Comparison of ENCODE assay signal across 10 mouse cellular contexts in genomic region chr13:116707621-116708455, GRCm38 (mm10).
A peak's percentile ranks its signal among the peaks of the same experiment; 100 is the strongest.
DNase-seq lines count a peak whose midpoint lies in the region; ATAC-seq and TF ChIP-seq lines count a peak whose summit lies in the region.
"Had no signal": no experiment of that assay in that cellular context is flagged by ENCODE, and none has a peak within 500 bp of the region (broad histone marks: within the 10 kb centered on the region; RNA-seq: fewer than 3 reads in every experiment).

No protein-coding gene starts in this region.

- no peaks in the 10 kb centered on the region for H3K9me3 ChIP-seq in heart, postnatal 0 days (replicated peaks; ENCODE audit: control insufficient read depth, low read length)
- H3K9me3 ChIP-seq in embryonic facial prominence, embryonic 14.5 days (ENCODE audit: control insufficient read depth, low read length): no peaks in the 10 kb centered on the region
- H3K9me3 ChIP-seq in midbrain, embryonic 13.5 days: no peaks in the 10 kb centered on the region
- H3K9me3 ChIP-seq: liver, embryonic 15.5 days had no signal

- no peak for ATAC-seq in heart, postnatal 0 days (ENCODE audit: insufficient read depth, low read depth)
- ATAC-seq in embryonic facial prominence, embryonic 14.5 days (ENCODE audit: low read depth): no peak
- ATAC-seq in midbrain, embryonic 13.5 days: no peak

- peaks cover 95% of the 10 kb centered on the region for H3K27me3 ChIP-seq in heart, postnatal 0 days (ENCODE audit: control insufficient read depth, insufficient read depth, low read length)
- peaks cover 95% of the 10 kb centered on the region for H3K27me3 ChIP-seq in embryonic facial prominence, embryonic 14.5 days (replicated peaks; ENCODE audit: control insufficient read depth, insufficient read depth, low read length)
- H3K27me3 ChIP-seq in midbrain, embryonic 13.5 days: peaks cover 87% of the 10 kb centered on the region

- no peaks in the 10 kb centered on the region for H3K4me1 ChIP-seq in heart, postnatal 0 days (ENCODE audit: control insufficient read depth, insufficient read depth)
- 0 out of 2 replicates have a peak, but pooled peaks cover 3% of the 10 kb centered on the region for H3K4me1 ChIP-seq in embryonic facial prominence, embryonic 14.5 days (ENCODE audit: control insufficient read depth, insufficient read depth, low read length)
- peaks cover 42% of the 10 kb centered on the region for H3K4me1 ChIP-seq in midbrain, embryonic 13.5 days (replicated peaks)
- H3K4me1 ChIP-seq: liver, embryonic 15.5 days had no signal

- peak overlapping the region; percentile 32 for H3K4me2 ChIP-seq in heart, postnatal 0 days (ENCODE audit: low read depth, low read length)
- H3K4me2 ChIP-seq in embryonic facial prominence, embryonic 14.5 days (ENCODE audit: low read depth, low read length): peak overlapping the region; percentile 27
- peak overlapping the region; percentile 34 for H3K4me2 ChIP-seq in midbrain, embryonic 13.5 days (replicated peaks)
- H3K4me2 ChIP-seq: liver, embryonic 15.5 days had no signal

- no peak for TF ChIP-seq CTCF in heart, postnatal 0 days (IDR thresholded peaks at IDR 0.05; ENCODE audit: low read depth)

- no peak for DNase-seq in heart, postnatal 0 days (ENCODE audit: low spot score)
- no peak for DNase-seq in heart, postnatal 4 days
- peak; percentile 54 for DNase-seq in MN1 (ENCODE audit: low spot score)
- DNase-seq in embryonic facial prominence, embryonic 14.5 days (ENCODE audit: low spot score): no peak
- DNase-seq in left cerebral cortex, adult 18-20 months (ENCODE audit: low spot score in 2 of 2): no peak
- no peak for DNase-seq in thymus, postnatal 36 days
- no peak for DNase-seq in kidney, postnatal 36 days
- DNase-seq: adrenal gland, adult 8-10 months had no signal

- H3K4me3 ChIP-seq in heart, postnatal 0 days (ENCODE audit: low read depth, low read length): peak overlapping the region; percentile 25
- peak overlapping the region; percentile 0; the same call in 1 of the 2 replicates for H3K4me3 ChIP-seq in embryonic facial prominence, embryonic 14.5 days (ENCODE audit: low read depth, low read length)
- H3K4me3 ChIP-seq in midbrain, embryonic 13.5 days (replicated peaks): peak overlapping the region; percentile 1
- H3K4me3 ChIP-seq: liver, embryonic 15.5 days had no signal

- WGBS in heart, postnatal 0 days: 7% methylated on average over 20 of the region's 20 CpGs
- 5% methylated on average over 20 of the region's 20 CpGs for WGBS in embryonic facial prominence, embryonic 14.5 days
- WGBS in midbrain, embryonic 13.5 days: 1% methylated on average over 20 of the region's 20 CpGs

- no peak overlapping the region for H3K27ac ChIP-seq in heart, postnatal 0 days (ENCODE audit: low read depth)
- H3K27ac ChIP-seq in embryonic facial prominence, embryonic 14.5 days (replicated peaks; ENCODE audit: low read depth, low read length): no peak overlapping the region
- peak overlapping the region; percentile 49 for H3K27ac ChIP-seq in midbrain, embryonic 13.5 days
- H3K27ac ChIP-seq: liver, embryonic 15.5 days had no signal

- TF ChIP-seq EP300 in heart, postnatal 0 days (IDR thresholded peaks at IDR 0.05; ENCODE audit: low read depth): no peak

- H3K9ac ChIP-seq in heart, postnatal 0 days (replicated peaks; ENCODE audit: low read depth, low read length): no peak overlapping the region
- no peak overlapping the region for H3K9ac ChIP-seq in embryonic facial prominence, embryonic 14.5 days (ENCODE audit: low read depth, low read length)
- H3K9ac ChIP-seq in midbrain, embryonic 13.5 days (replicated peaks): no peak overlapping the region
- H3K9ac ChIP-seq: liver, embryonic 15.5 days had no signal

- no peaks in the 10 kb centered on the region for H3K36me3 ChIP-seq in heart, postnatal 0 days (replicated peaks; ENCODE audit: control insufficient read depth, insufficient read depth, low read length)
- H3K36me3 ChIP-seq in embryonic facial prominence, embryonic 14.5 days (ENCODE audit: control insufficient read depth, insufficient read depth, low read length): no peaks in the 10 kb centered on the region
- H3K36me3 ChIP-seq in midbrain, embryonic 13.5 days: no peaks in the 10 kb centered on the region
- H3K36me3 ChIP-seq: liver, embryonic 15.5 days had no signal
